Mouse (Mus musculus) erythroblast, embryonic 14.5 days (primary cell): ENCODE data around the gene Edem1. TPM values are rescaled to one million over a fixed set of nuclear protein-coding genes. Genes with fewer than 3 reads are reported as not detected.

Source experiments
- H3K27me3 ChIP-seq: 2 replicates; pipeline ENCODE4 v1.6.1; 2012; ENCODE audit warnings: inconsistent platforms; ENCODE audit not compliant: control insufficient read depth
- H3K36me3 ChIP-seq: 2 replicates; pipeline ENCODE4 v1.6.1; 2012; ENCODE audit warnings: mild to moderate bottlenecking, inconsistent platforms; ENCODE audit not compliant: control insufficient read depth
- H3K4me1 ChIP-seq: 2 replicates; pipeline ENCODE4 v1.6.1; 2012; ENCODE audit warnings: inconsistent platforms; ENCODE audit not compliant: control insufficient read depth
- H3K4me3 ChIP-seq: replicated peaks from 2 replicates; pipeline ENCODE3; 2012; ENCODE audit warnings: moderate library complexity, mild to moderate bottlenecking, inconsistent platforms
- H3K9me3 ChIP-seq: 2 replicates; pipeline ENCODE4 v1.6.1; 2012; ENCODE audit warnings: low read length, inconsistent platforms, mixed read lengths; ENCODE audit not compliant: control insufficient read depth
- GATA1 ChIP-seq: IDR thresholded peaks from 2 replicates; pipeline ENCODE4 v1.6.1; 2012; ENCODE audit warnings: low read length, inconsistent platforms, mixed read lengths
- TAL1 ChIP-seq: IDR thresholded peaks from 3 replicates; pipeline ENCODE4 v1.6.1; 2012; ENCODE audit warnings: low read length, inconsistent platforms, mixed read lengths
- polyA plus RNA-seq: library from polyadenylated mRNA; stranded (reverse); fragments of >175 nt; gene quantifications from 2 replicates; pipeline ENCODE4 v1.2.3, GENCODE M21; 2012

Gene Edem1
- polyA plus RNA-seq, 1 experiment: 0.10 TPM

DNA sequence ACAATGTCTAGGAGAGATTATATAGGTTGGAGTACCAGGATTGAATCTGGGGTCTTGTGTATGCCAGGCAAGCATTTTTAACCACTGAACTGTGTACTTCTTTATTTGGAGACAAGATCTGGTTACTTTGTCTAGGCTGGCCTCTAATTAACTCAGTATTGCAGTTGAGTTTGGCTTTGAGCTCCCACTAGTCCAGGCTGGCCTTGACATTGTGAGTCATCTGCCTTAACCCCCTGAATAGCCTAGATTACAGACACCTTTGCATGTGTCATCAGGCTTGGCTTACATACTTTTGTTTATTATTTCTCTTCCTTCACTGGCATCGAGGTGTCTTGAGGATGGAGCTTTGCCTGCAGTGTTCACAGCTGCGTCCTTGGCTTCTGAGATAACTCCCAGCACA lies 70.8 kb downstream of the Edem1 start:
- TF ChIP-seq TAL1 (no peak), GATA1 (no peak)
- H3K9me3 ChIP-seq: no peaks in the 10 kb centered on the region
- no peaks in the 10 kb centered on the region for H3K27me3 ChIP-seq
- H3K4me1 ChIP-seq: no peaks in the 10 kb centered on the region
- H3K4me3 ChIP-seq: no peak overlapping the region
- H3K36me3 ChIP-seq: no peaks in the 10 kb centered on the region

DNA sequence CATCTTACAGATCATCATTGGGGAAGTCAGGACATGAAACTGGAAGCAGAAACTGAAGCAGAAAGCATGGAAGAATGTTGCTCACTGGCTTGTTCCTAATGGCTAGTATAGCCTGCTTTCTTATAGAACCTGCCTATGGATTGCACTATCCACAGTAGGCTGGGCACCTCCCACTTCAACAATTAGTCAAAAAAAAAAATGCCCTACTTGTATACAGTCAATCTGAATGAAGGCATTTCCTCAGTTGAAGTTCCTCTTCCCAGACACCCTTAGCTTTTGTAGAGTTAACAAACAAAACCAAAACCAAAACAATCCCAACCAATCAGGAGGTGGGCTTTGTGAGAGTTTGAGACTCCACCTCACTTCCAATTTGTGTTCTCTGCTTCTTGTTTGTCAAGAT lies 73.7 kb downstream of the Edem1 start:
- no peak for TF ChIP-seq GATA1
- TF ChIP-seq TAL1: no peak
- Histone ChIP-seq H3K4me1 (no peaks in the 10 kb centered on the region), H3K27me3 (no peaks in the 10 kb centered on the region), H3K36me3 (no peaks in the 10 kb centered on the region), H3K4me3 (no peak overlapping the region), H3K9me3 (no peaks in the 10 kb centered on the region)

- Histone ChIP-seq H3K4me1 (no peaks in the 10 kb centered on the region), H3K27me3 (no peaks in the 10 kb centered on the region), H3K9me3 (no peaks in the 10 kb centered on the region), H3K36me3 (no peaks in the 10 kb centered on the region), H3K4me3 (no peak overlapping the region)
- TF ChIP-seq GATA1 (no peak), TAL1 (no peak)
Measured at GRCm38 (mm10) chr6:108903280-108903679, 74.8 kb downstream of the Edem1 start.

- H3K27me3 ChIP-seq: no peaks in the 10 kb centered on the region
- TF ChIP-seq TAL1: no peak
- TF ChIP-seq GATA1: no peak
- no peak overlapping the region for H3K4me3 ChIP-seq
- H3K36me3 ChIP-seq: no peaks in the 10 kb centered on the region
- no peaks in the 10 kb centered on the region for H3K4me1 ChIP-seq
- H3K9me3 ChIP-seq: no peaks in the 10 kb centered on the region
Measured at GRCm38 (mm10) chr6:108906539-108906938, 78.1 kb downstream of the Edem1 start.

Other genes starting within 250 kb of the Edem1 start
- 0.17 and 0.20 TPM in 2 replicates for gene Bhlhe40, start 168.0 kb upstream of the Edem1 start, polyA plus RNA-seq
- 0.39 and 0.47 TPM in 2 replicates for gene Arl8b, start 45.5 kb upstream of the Edem1 start, polyA plus RNA-seq